Mouse (Mus musculus) neural tube, embryonic 11.5 days (tissue): ENCODE measurements around the gene Stat5b. TPM values are rescaled to one million over a fixed set of nuclear protein-coding genes. Genes with fewer than 3 reads are reported as not detected.

Source experiments
- ATAC-seq: fragments of 200-750 bp; cut with Nextera tagmentation; 2 replicates; pipeline ENCODE4 v1.8.0; 2017; ENCODE audit warnings: moderate number of reproducible peaks, mild to moderate bottlenecking, moderate TSS enrichment, moderate library complexity; ENCODE audit not compliant: insufficient read depth, low FRiP score, low TSS enrichment
- DNase-seq: peaks from one replicate; pipeline ENCODE4 v3.0.0-alpha.2; 2015; ENCODE audit warnings: low spot score
- H3K27ac ChIP-seq: fragments of 300-500 bp; sonication (generic); 2 replicates; pipeline ENCODE4 v1.5.1; 2014; ENCODE audit warnings: low read depth, mild to moderate bottlenecking, low read length
- H3K27me3 ChIP-seq: fragments of 300-500 bp; sonication (generic); 2 replicates; pipeline ENCODE4 v1.6.1; 2014; ENCODE audit warnings: mild to moderate bottlenecking, low read length, mixed read lengths; ENCODE audit not compliant: control insufficient read depth, insufficient read depth
- H3K36me3 ChIP-seq: fragments of 300-500 bp; sonication (generic); 2 replicates; pipeline ENCODE4 v1.6.1; 2014; ENCODE audit warnings: mild to moderate bottlenecking, low read length, moderate library complexity, mixed read lengths; ENCODE audit not compliant: control insufficient read depth, insufficient read depth
- H3K4me1 ChIP-seq: fragments of 300-500 bp; sonication (generic); 2 replicates; pipeline ENCODE4 v1.6.1; 2014; ENCODE audit warnings: low read length, mixed read lengths; ENCODE audit not compliant: control insufficient read depth, insufficient read depth
- H3K4me2 ChIP-seq: fragments of 300-500 bp; sonication (generic); 2 replicates; pipeline ENCODE4 v1.6.1; 2014; ENCODE audit warnings: low read depth, mild to moderate bottlenecking, moderate library complexity
- H3K4me3 ChIP-seq: fragments of 300-500 bp; sonication (generic); 2 replicates; pipeline ENCODE4 v1.5.1; 2014; ENCODE audit warnings: low read depth, low read length
- H3K9ac ChIP-seq: fragments of 300-500 bp; sonication (generic); 2 replicates; pipeline ENCODE4 v1.6.1; 2014; ENCODE audit warnings: mild to moderate bottlenecking, low read length
- H3K9me3 ChIP-seq: fragments of 300-500 bp; sonication (generic); 2 replicates; pipeline ENCODE4 v1.6.1; 2016; ENCODE audit warnings: low read length; ENCODE audit not compliant: control insufficient read depth
- WGBS: fragments of 180-500 bp; shearing (Covaris S2); extraction: QIAGEN DNeasy Blood & Tissue Kit; methylation state at CpG from one replicate; pipeline ENCODE4 v1.1.7; 2014; 5-methylcytosine and 5-hydroxymethylcytosine counted together
- polyA plus RNA-seq: library from polyadenylated mRNA; unstranded; fragments of >200 nt; fragmentation: Nextera tagmentation; extraction: Ambion mirVana; gene quantifications from 2 replicates; pipeline ENCODE4 v1.2.1, GENCODE M21; 2014

Gene Stat5b
- polyA plus RNA-seq, 1 experiment from 2014 or later = 18.3 TPM

GRCm38 (mm10) chr11:100891256-100892123, 41.0 kb upstream of the Stat5b start:
- ATAC-seq = no peak
- Histone ChIP-seq H3K4me3 (no peak overlapping the region), H3K9ac (no peak overlapping the region), H3K27ac (no peak overlapping the region), H3K36me3 (no peaks in the 10 kb centered on the region), H3K4me2 (no peak overlapping the region), H3K4me1 (no peaks in the 10 kb centered on the region), H3K9me3 (no peaks in the 10 kb centered on the region), H3K27me3 (no peaks in the 10 kb centered on the region)
- 67% methylated on average over 15 of the region's 15 CpGs for WGBS
- no peak for DNase-seq

- H3K4me2 ChIP-seq = no peak overlapping the region
- H3K4me3 ChIP-seq = no peak overlapping the region
- no peaks in the 10 kb centered on the region for H3K9me3 ChIP-seq
- H3K27ac ChIP-seq = no peak overlapping the region
- 87% methylated on average over 6 of the region's 6 CpGs for WGBS
- H3K27me3 ChIP-seq = no peaks in the 10 kb centered on the region
- H3K9ac ChIP-seq = no peak overlapping the region
- no peaks in the 10 kb centered on the region for H3K36me3 ChIP-seq
- no peaks in the 10 kb centered on the region for H3K4me1 ChIP-seq
- ATAC-seq (no peak), DNase-seq (no peak)
Measured at GRCm38 (mm10) chr11:100890481-100890880, 40.0 kb upstream of the Stat5b start.

GRCm38 (mm10) chr11:100888348-100888820, 37.9 kb upstream of the Stat5b start:
- H3K36me3 ChIP-seq = no peaks in the 10 kb centered on the region
- H3K9ac ChIP-seq = no peak overlapping the region
- 62% methylated on average over 10 of the region's 10 CpGs for WGBS
- H3K27ac ChIP-seq = no peak overlapping the region
- H3K9me3 ChIP-seq = no peaks in the 10 kb centered on the region
- no peak for DNase-seq
- no peak for ATAC-seq
- H3K27me3 ChIP-seq = no peaks in the 10 kb centered on the region
- H3K4me3 ChIP-seq = no peak overlapping the region
- H3K4me1 ChIP-seq = no peaks in the 10 kb centered on the region
- no peak overlapping the region for H3K4me2 ChIP-seq

- WGBS = 75% methylated on average over 3 of the region's 3 CpGs
Measured at GRCm38 (mm10) chr11:100887764-100888163, 37.2 kb upstream of the Stat5b start.

GRCm38 (mm10) chr11:100887236-100887635, 36.7 kb upstream of the Stat5b start:
- no peak for ATAC-seq
- H3K9ac ChIP-seq = no peak overlapping the region
- H3K27me3 ChIP-seq = no peaks in the 10 kb centered on the region
- H3K4me3 ChIP-seq = no peak overlapping the region
- no peak overlapping the region for H3K4me2 ChIP-seq
- no peaks in the 10 kb centered on the region for H3K9me3 ChIP-seq
- DNase-seq = no peak
- WGBS = 77% methylated on average over 4 of the region's 4 CpGs
- H3K36me3 ChIP-seq = no peaks in the 10 kb centered on the region
- H3K27ac ChIP-seq = no peak overlapping the region
- H3K4me1 ChIP-seq = no peaks in the 10 kb centered on the region

More at GRCm38 (mm10) chr11:100887764-100888163, 37.2 kb upstream of the Stat5b start:
- DNase-seq = no peak
- Histone ChIP-seq H3K27me3 (no peaks in the 10 kb centered on the region), H3K27ac (no peak overlapping the region), H3K4me2 (no peak overlapping the region), H3K4me3 (no peak overlapping the region), H3K9ac (no peak overlapping the region), H3K36me3 (no peaks in the 10 kb centered on the region), H3K4me1 (no peaks in the 10 kb centered on the region), H3K9me3 (no peaks in the 10 kb centered on the region)
- ATAC-seq = no peak

GRCm38 (mm10) chr11:100886188-100886740, 35.7 kb upstream of the Stat5b start:
- H3K9ac ChIP-seq = no peak overlapping the region
- no peaks in the 10 kb centered on the region for H3K36me3 ChIP-seq
- no peak overlapping the region for H3K4me2 ChIP-seq
- WGBS = 63% methylated on average over 8 of the region's 8 CpGs
- H3K9me3 ChIP-seq = no peaks in the 10 kb centered on the region
- no peaks in the 10 kb centered on the region for H3K4me1 ChIP-seq
- no peak for DNase-seq
- H3K4me3 ChIP-seq = no peak overlapping the region
- no peak for ATAC-seq
- H3K27me3 ChIP-seq = no peaks in the 10 kb centered on the region
- no peak overlapping the region for H3K27ac ChIP-seq

GRCm38 (mm10) chr11:100885472-100885871, 34.9 kb upstream of the Stat5b start:
- Histone ChIP-seq H3K4me3 (no peak overlapping the region), H3K27ac (no peak overlapping the region), H3K27me3 (no peaks in the 10 kb centered on the region), H3K9ac (no peak overlapping the region), H3K4me2 (no peak overlapping the region), H3K9me3 (no peaks in the 10 kb centered on the region), H3K36me3 (no peaks in the 10 kb centered on the region), H3K4me1 (no peaks in the 10 kb centered on the region)
- DNase-seq = no peak
- ATAC-seq = no peak

GRCm38 (mm10) chr11:100883640-100884039, 33.1 kb upstream of the Stat5b start:
- Histone ChIP-seq H3K27ac (no peak overlapping the region), H3K4me3 (no peak overlapping the region), H3K4me2 (no peak overlapping the region), H3K27me3 (no peaks in the 10 kb centered on the region), H3K9me3 (no peaks in the 10 kb centered on the region), H3K36me3 (no peaks in the 10 kb centered on the region), H3K4me1 (no peaks in the 10 kb centered on the region), H3K9ac (no peak overlapping the region)
- ATAC-seq (no peak), DNase-seq (no peak)
- 85% methylated on average over 10 of the region's 10 CpGs for WGBS
